Mouse (Mus musculus): Measurements from ENCODE around the gene Tmem100. TPM values are rescaled to one million over a fixed set of nuclear protein-coding genes. Genes with fewer than 3 reads are reported as not detected.
A peak's percentile ranks its signal among the peaks of the same experiment; 100 is the strongest.

Gene Tmem100
- total RNA-seq, 2 experiments from 2014 or later = 11.9 to 12.0 TPM

- DNase-seq = no peak
- intact Hi-C loops (cut with DNase I) = no loop called here
Measured at GRCm38 (mm10) chr11:90053820-90054219, 23.7 kb downstream of the Tmem100 start.

- DNase-seq = no peak
- intact Hi-C loops (cut with DNase I) = no loop called here
Measured at GRCm38 (mm10) chr11:90054401-90054800, 24.3 kb downstream of the Tmem100 start.

GRCm38 (mm10) chr11:90057070-90057469 lies 26.9 kb downstream of the Tmem100 start:
- intact Hi-C loops (cut with DNase I) = no loop called here
- DNase-seq = no peak

GRCm38 (mm10) chr11:90059241-90059640 lies 29.1 kb downstream of the Tmem100 start:
- DNase-seq = no peak
- intact Hi-C loops (cut with DNase I) = no loop called here

GRCm38 (mm10) chr11:90062657-90063056 lies 32.5 kb downstream of the Tmem100 start:
- intact Hi-C loops (cut with DNase I) = no loop called here
- no peak for DNase-seq

- DNase-seq = no peak
- intact Hi-C loops (cut with DNase I) = no loop called here
Measured at GRCm38 (mm10) chr11:90066405-90067250, 36.5 kb downstream of the Tmem100 start.

GRCm38 (mm10) chr11:90071747-90072146 lies 41.6 kb downstream of the Tmem100 start:
- intact Hi-C loops (cut with DNase I) = loop anchor here (2.0 kb wide), 1 partner anchor 25 kb away; no protein-coding TSS in a partner anchor
- DNase-seq = peak; percentile 51 to 56

- intact Hi-C loops (cut with DNase I) = no loop called here
- DNase-seq = no peak
Measured at GRCm38 (mm10) chr11:90073201-90073600, 43.1 kb downstream of the Tmem100 start.

- no peak for DNase-seq
- intact Hi-C loops (cut with DNase I) = loop anchor here (5.0 kb wide), 1 partner anchor 66 kb away; no protein-coding TSS in a partner anchor
Measured at GRCm38 (mm10) chr11:90076666-90077065, 46.5 kb downstream of the Tmem100 start.

- intact Hi-C loops (cut with DNase I) = no loop called here
- no peak for DNase-seq
Measured at GRCm38 (mm10) chr11:90080678-90081267, 50.6 kb downstream of the Tmem100 start.

GRCm38 (mm10) chr11:90081820-90082596 lies 51.9 kb downstream of the Tmem100 start:
- intact Hi-C loops (cut with DNase I) = no loop called here
- DNase-seq = no peak

- DNase-seq = no peak
- intact Hi-C loops (cut with DNase I) = no loop called here
Measured at GRCm38 (mm10) chr11:90083042-90083441, 52.9 kb downstream of the Tmem100 start.

- intact Hi-C loops (cut with DNase I) = no loop called here
- DNase-seq = no peak
Measured at GRCm38 (mm10) chr11:90084166-90084565, 54.0 kb downstream of the Tmem100 start.

Other genes with a start within 250 kb of the Tmem100 start
- 1 to 10 TPM; 3.0 TPM for gene Pctp, start 27.5 kb upstream of the Tmem100 start, total RNA-seq (2021)
- gene Gm45716, start 157.3 kb downstream of the Tmem100 start, total RNA-seq (2021) = 1 to 10 TPM; 1.7 to 2.1 TPM
- 1 to 10 TPM; 9.1 to 9.3 TPM for gene Mmd, start 219.1 kb downstream of the Tmem100 start, total RNA-seq (2021)

Measured in gastrocnemius, postnatal 36 days (tissue).